Mouse (Mus musculus): ENCODE data around the gene Zdhhc12. TPM values are rescaled to one million over a fixed set of nuclear protein-coding genes. Genes with fewer than 3 reads are reported as not detected.
"Not testable (repeated sequence)": the region's sequence is repeated elsewhere in the genome, so short reads cannot be mapped to it uniquely, and the experiment has no call there.

Gene Zdhhc12
- polyA plus RNA-seq, 1 experiment = 146 TPM

DNA sequence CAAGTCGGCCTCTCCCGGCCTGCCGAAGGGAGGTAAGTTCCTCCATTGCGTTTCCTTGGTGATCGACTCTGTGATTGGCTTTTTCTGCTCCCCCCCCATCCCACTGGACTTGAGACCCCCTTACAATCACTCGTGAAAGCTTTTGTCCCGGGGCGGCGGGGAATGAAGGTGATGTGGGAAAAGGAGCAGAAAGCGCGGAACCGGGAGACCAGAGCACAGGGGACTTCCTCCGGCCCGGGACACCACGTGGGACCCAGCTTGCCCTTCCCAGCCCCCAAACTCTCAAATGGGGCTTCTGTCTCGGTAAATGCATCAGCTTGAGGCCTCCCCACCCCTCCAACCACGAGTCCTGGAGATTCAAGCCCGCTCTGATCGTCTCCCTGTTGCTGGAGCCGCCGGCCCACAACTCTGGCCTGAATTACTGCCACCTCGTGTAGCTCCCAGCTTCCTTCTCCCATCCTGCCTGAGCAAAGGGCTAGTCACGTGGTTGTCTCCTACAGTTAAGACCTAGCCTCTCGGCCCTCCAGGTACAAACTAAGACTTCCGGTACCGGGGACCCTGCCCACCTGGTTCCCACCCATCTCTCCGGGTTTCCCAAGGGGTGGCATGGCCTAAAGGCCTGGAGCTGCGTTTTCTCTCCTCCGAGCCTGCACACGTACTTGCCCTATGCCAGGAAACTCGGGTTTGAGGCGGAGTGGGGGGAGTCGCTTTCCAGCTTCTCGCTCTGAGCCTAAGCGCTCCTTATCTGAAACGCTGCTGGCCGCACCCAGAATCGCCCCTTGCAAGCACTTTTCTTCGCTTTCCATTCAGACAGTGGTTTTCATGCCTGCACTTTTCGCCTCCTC is 31.0 kb downstream of the Zdhhc12 start:
- Histone ChIP-seq H3K4me1 (replicated peaks; ENCODE audit: control insufficient read depth, insufficient read depth, low read length) (peaks cover 26% of the 10 kb centered on the region), H3K27ac (ENCODE audit: control insufficient read depth, insufficient read depth, low read length) (peak overlapping the region; percentile 60), H3K27me3 (ENCODE audit: control insufficient read depth, insufficient read depth, low read length) (no peaks in the 10 kb centered on the region), H3K36me3 (ENCODE audit: control insufficient read depth, insufficient read depth, low read length) (no peaks in the 10 kb centered on the region), H3K4me3 (ENCODE audit: control insufficient read depth, insufficient read depth, low read length) (peak overlapping the region; percentile 80)
- WGBS = under 1% methylated on average over 40 of the region's 40 CpGs
- 0 out of 2 replicates have a peak, but pooled peaks have one; percentile 25 for TF ChIP-seq CTCF (IDR thresholded peaks at IDR 0.05; ENCODE audit: borderline replicate concordance, control insufficient read depth, extremely low read depth, insufficient read depth, low read length, poor library complexity)
- TF ChIP-seq POLR2A (IDR thresholded peaks at IDR 0.05; ENCODE audit: control insufficient read depth, extremely low read depth, insufficient read depth, low read length, poor library complexity) = no peak
- DNase-seq = peak; percentile 50

DNA sequence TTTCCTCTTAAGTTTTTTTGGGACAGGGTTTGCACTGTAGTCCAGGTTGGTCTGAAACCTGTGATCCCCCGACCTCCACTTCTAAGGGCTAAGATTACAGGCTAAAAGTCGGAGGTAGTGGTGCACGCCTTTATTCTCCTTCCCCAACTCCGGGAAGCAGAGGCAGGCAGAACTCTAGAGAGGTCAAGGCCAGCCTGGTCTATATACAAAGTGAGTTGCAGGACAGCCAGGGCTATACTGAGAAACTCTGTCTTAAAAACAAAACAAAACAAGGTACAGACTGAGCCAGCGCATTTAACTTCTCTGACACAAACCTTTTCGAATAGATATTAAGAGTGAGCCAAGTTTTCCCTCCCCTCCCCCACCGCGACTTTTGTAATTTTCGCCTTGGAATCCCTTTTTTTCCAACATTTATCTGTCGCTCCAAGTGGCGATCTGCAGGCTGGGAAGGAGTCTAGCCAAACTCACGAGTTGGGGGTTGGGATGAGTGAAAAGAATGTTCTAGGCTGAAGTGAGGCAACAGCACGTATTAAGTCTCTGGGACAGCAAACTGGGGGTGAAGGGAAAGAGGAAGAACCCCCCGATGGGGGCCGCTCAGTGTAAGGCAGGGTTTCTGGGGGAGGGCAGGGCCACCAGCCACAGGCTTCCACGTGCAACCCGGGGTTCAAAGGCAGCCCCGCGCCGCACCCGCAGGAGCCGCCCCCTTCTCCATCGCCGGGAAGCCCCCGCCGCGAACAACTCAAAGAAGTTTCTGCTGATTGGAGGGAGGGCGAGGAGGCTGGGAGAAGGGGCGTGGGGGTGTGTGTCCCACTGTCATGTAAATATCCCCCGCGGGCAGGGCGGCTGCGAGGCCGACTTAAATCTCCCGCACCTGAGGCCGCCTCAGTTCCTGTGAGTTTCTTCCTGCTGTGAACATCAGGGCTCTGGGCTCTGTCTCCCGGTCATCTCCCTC is 32.0 kb downstream of the Zdhhc12 start:
- peak; percentile 70 for DNase-seq
- TF ChIP-seq POLR2A (IDR thresholded peaks at IDR 0.05; ENCODE audit: control insufficient read depth, extremely low read depth, insufficient read depth, low read length, poor library complexity) (0 out of 2 replicates have a peak, but pooled peaks have one; percentile 18), CTCF (IDR thresholded peaks at IDR 0.05; ENCODE audit: borderline replicate concordance, control insufficient read depth, extremely low read depth, insufficient read depth, low read length, poor library complexity) (no peak)

DNA sequence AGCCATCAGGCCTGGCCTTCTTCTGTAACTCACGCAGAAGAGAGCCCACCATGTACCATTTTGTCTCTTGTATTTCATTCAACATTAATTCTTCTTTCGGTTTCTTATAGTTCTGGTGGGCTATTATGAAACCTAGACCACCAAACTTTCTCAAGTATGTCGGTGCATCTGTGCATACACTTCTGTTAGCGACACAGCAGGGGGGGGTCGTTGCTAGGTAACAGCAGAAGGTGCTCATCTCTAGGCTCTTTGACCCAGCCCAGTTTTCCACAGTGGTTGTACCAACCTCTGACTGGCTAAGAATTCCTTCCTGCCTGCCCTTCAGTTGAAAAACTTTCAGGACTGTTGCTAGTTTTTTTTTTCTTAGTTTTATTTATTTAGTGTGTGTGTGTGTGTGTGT is 35.0 kb downstream of the Zdhhc12 start:
- H3K27ac ChIP-seq (ENCODE audit: control insufficient read depth, insufficient read depth, low read length) = no peak overlapping the region
- H3K4me1 ChIP-seq (replicated peaks; ENCODE audit: control insufficient read depth, insufficient read depth, low read length) = peaks cover 16% of the 10 kb centered on the region
- H3K27me3 ChIP-seq (ENCODE audit: control insufficient read depth, insufficient read depth, low read length) = no peaks in the 10 kb centered on the region
- DNase-seq = no peak
- 90% methylated on average over 5 of the region's 5 CpGs for WGBS
- H3K4me3 ChIP-seq (ENCODE audit: control insufficient read depth, insufficient read depth, low read length) = no peak overlapping the region
- H3K36me3 ChIP-seq (ENCODE audit: control insufficient read depth, insufficient read depth, low read length) = no peaks in the 10 kb centered on the region
- TF ChIP-seq CTCF (IDR thresholded peaks at IDR 0.05; ENCODE audit: borderline replicate concordance, control insufficient read depth, extremely low read depth, insufficient read depth, low read length, poor library complexity) (no peak), POLR2A (IDR thresholded peaks at IDR 0.05; ENCODE audit: control insufficient read depth, extremely low read depth, insufficient read depth, low read length, poor library complexity) (no peak)

More for the DNA sequence above, 32.0 kb downstream of the Zdhhc12 start:
- peaks cover 26% of the 10 kb centered on the region for H3K4me1 ChIP-seq (replicated peaks; ENCODE audit: control insufficient read depth, insufficient read depth, low read length)
- 11% methylated on average over 37 of the region's 37 CpGs for WGBS
- H3K4me3 ChIP-seq (ENCODE audit: control insufficient read depth, insufficient read depth, low read length) = peak overlapping the region; percentile 80
- peak overlapping the region; percentile 60; the same call in 1 of the 2 replicates for H3K27ac ChIP-seq (ENCODE audit: control insufficient read depth, insufficient read depth, low read length)
- no peaks in the 10 kb centered on the region for H3K27me3 ChIP-seq (ENCODE audit: control insufficient read depth, insufficient read depth, low read length)
- H3K36me3 ChIP-seq (ENCODE audit: control insufficient read depth, insufficient read depth, low read length) = no peaks in the 10 kb centered on the region

DNA sequence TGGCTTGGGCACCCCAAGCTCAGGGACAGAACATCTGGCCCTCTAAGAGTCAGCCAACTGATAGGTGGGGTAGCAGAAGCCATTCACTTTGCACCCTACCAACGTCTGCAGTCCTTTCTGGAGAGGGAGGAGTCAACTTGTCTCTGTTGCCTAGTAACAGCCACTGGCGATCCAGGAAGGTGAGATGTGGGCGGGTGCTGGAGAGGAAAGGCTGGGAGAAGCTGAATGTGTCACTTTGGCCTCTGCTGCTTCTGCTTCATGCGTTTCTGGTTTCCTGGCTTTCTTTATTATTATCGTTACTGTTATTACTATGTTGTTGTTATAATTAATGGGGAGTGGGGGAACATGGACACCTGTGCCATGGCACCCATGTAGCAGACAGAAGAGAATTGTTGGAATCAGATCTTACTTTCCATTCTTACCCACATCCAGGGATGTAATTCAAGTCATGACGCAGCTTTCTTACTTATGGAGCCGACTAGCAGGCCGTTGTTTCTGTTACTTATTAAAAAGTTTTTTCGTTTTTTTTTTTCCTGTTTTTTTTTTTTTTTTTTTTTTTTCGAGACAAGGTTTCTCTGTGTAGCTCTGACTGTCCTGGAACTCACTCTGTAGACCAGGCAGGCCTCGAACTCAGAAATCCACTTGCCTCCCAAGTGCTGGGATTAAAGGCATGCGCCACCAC is 36.1 kb downstream of the Zdhhc12 start, which contains the start of gene Set:
Gene Set, plus strand, starts transcription at position 156 of the 682 bp plus-strand sequence.
- 59% methylated on average over 12 of the region's 12 CpGs for WGBS
- Histone ChIP-seq H3K4me1 (replicated peaks; ENCODE audit: control insufficient read depth, insufficient read depth, low read length) (peaks cover 6% of the 10 kb centered on the region), H3K27me3 (ENCODE audit: control insufficient read depth, insufficient read depth, low read length) (no peaks in the 10 kb centered on the region), H3K27ac (ENCODE audit: control insufficient read depth, insufficient read depth, low read length) (no peak within 1 kb of the TSS), H3K4me3 (ENCODE audit: control insufficient read depth, insufficient read depth, low read length) (no peak within 1 kb of the TSS), H3K36me3 (ENCODE audit: control insufficient read depth, insufficient read depth, low read length) (no peaks in the 10 kb centered on the region)
- no peak for DNase-seq
- no peak for TF ChIP-seq POLR2A (IDR thresholded peaks at IDR 0.05; ENCODE audit: control insufficient read depth, extremely low read depth, insufficient read depth, low read length, poor library complexity)
- TF ChIP-seq CTCF (IDR thresholded peaks at IDR 0.05; ENCODE audit: borderline replicate concordance, control insufficient read depth, extremely low read depth, insufficient read depth, low read length, poor library complexity) = no peak

DNA sequence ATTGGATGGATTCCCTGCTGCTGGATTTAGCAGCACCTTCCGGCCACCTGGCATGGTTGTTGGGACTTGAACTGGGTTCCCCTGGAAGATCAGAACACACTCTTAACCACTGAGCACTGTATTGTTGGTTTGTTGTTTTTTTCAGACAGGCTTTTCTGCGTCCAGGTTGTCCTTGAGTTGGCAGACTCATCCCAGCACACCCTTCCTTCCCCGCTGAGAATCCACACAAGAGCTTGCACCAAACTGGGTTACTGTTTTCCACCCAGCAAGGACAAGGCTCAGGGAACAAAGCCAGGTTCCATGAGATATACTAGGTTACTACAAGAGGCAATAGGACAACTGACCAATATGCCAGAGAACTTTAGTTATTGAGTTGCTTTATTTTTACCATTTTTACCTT is 36.7 kb downstream of the Zdhhc12 start:
- H3K4me3 ChIP-seq (ENCODE audit: control insufficient read depth, insufficient read depth, low read length) = no peak overlapping the region
- peaks cover 6% of the 10 kb centered on the region for H3K4me1 ChIP-seq (replicated peaks; ENCODE audit: control insufficient read depth, insufficient read depth, low read length)
- no peak overlapping the region for H3K27ac ChIP-seq (ENCODE audit: control insufficient read depth, insufficient read depth, low read length)
- no peaks in the 10 kb centered on the region for H3K27me3 ChIP-seq (ENCODE audit: control insufficient read depth, insufficient read depth, low read length)
- no peak for TF ChIP-seq CTCF (IDR thresholded peaks at IDR 0.05; ENCODE audit: borderline replicate concordance, control insufficient read depth, extremely low read depth, insufficient read depth, low read length, poor library complexity)
- TF ChIP-seq POLR2A (IDR thresholded peaks at IDR 0.05; ENCODE audit: control insufficient read depth, extremely low read depth, insufficient read depth, low read length, poor library complexity) = no peak
- no peaks in the 10 kb centered on the region for H3K36me3 ChIP-seq (ENCODE audit: control insufficient read depth, insufficient read depth, low read length)
- DNase-seq = no peak
- 98% methylated on average over 3 of the region's 3 CpGs for WGBS

DNA sequence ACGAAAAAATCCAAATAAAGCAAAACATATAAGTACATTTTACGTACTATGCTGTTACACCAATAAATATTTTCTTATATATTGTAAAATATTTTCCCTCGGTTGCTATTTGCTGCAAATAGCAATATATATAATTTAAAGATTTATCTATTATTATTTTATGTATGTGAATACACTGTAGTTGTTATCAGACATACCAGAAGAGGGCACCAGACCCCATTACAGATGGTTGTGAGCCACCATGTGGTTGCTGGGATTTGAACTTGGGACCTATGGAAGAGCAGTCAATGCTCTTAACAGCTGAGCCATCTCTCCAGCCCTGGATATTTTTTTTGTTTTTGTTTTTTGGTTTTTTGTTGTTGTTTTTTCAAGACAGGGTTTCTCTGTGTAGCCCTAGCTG is 38.1 kb downstream of the Zdhhc12 start:
- not testable (repeated sequence) for H3K27ac ChIP-seq (ENCODE audit: control insufficient read depth, insufficient read depth, low read length); DNase-seq; H3K27me3 ChIP-seq (ENCODE audit: control insufficient read depth, insufficient read depth, low read length); H3K36me3 ChIP-seq (ENCODE audit: control insufficient read depth, insufficient read depth, low read length); H3K4me3 ChIP-seq (ENCODE audit: control insufficient read depth, insufficient read depth, low read length); H3K4me1 ChIP-seq (replicated peaks; ENCODE audit: control insufficient read depth, insufficient read depth, low read length)
- WGBS = 98% methylated on average over 3 of the region's 3 CpGs

Measured in thymus, adult 2 months (tissue).